Mouse (Mus musculus) ES-Bruce4 (cell line): Measurements from ENCODE around the gene Med29.

Experiments used
- CTCF ChIP-seq: IDR thresholded peaks from one replicate; pipeline ENCODE4 v1.8.1; 2011; ENCODE audit warnings: low read depth, low read length
- POLR2A ChIP-seq: IDR thresholded peaks from one replicate; pipeline ENCODE4 v1.8.1; 2011; ENCODE audit warnings: low read length; ENCODE audit not compliant: insufficient read depth

DNA sequence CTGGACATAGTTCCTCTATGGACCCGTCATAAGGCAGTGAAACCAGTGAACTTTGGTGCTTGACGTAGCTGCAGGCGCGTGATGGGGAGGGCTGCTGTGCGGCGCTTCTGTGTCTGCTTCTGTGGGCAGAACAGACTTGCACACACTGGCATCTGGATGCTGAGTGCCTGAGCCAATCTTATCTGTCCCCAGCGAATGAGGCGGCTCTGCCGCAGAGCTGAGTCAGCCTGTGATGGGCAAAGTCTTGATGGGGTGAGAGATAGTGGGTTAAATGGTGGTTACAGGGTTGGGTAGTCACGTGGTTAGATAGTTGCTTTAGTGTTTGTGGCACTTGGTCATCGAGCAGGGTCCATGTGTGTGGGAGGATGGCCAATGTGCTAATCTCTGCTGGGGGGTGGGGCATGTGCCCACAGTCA, 9.5 kb downstream of the Med29 start:
- TF ChIP-seq POLR2A (no peak), CTCF (no peak)
